Comparison of ENCODE assay signal across 10 mouse cellular contexts in the genomic region with DNA sequence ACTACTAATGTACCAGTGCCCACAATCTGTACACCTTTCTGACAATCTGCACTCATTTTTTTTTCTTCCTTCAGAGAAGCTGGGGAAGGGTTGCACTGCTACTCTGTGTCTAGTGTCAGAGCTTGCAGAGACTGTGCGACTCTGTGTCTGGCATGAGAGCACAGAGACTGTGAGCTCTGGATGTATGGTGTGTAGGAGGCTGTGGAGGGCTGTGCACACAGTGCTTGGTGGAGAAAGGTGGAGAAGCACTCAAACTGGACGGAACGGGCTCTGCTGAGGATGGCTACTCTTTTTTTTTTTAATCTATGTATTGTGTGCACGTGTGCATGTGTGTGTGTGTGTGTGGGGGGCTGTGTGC.
"Had no signal": no experiment of that assay in that cellular context is flagged by ENCODE, and none has a peak within 500 bp of the region (broad histone marks: within the 10 kb centered on the region; RNA-seq: fewer than 3 reads in every experiment).

No protein-coding gene starts in this region.

- H3K4me2 ChIP-seq: limb, embryonic 13.5 days; midbrain, embryonic 12.5 days; neural tube, embryonic 13.5 days had no signal

- H3K27ac ChIP-seq: left cerebral cortex, adult 2 months; limb, embryonic 13.5 days; liver, embryonic 14.5 days; midbrain, embryonic 12.5 days; neural tube, embryonic 13.5 days had no signal

- H3K9ac ChIP-seq: limb, embryonic 13.5 days; liver, embryonic 14.5 days; midbrain, embryonic 12.5 days; neural tube, embryonic 13.5 days had no signal

- H3K9me3 ChIP-seq: limb, embryonic 13.5 days; neural tube, embryonic 13.5 days had no signal

- H3K27me3 ChIP-seq: limb, embryonic 13.5 days; midbrain, embryonic 12.5 days; neural tube, embryonic 13.5 days had no signal

- H3K4me3 ChIP-seq: left cerebral cortex, adult 2 months; limb, embryonic 13.5 days; midbrain, embryonic 12.5 days; neural tube, embryonic 13.5 days had no signal

- H3K36me3 ChIP-seq: limb, embryonic 13.5 days; midbrain, embryonic 12.5 days; neural tube, embryonic 13.5 days had no signal

- DNase-seq: kidney, postnatal 10 days; lung, adult 18-20 months; retina, postnatal 1 day; right cerebral cortex, postnatal 25 days; thymus, postnatal 4 days had no signal
